Mouse (Mus musculus): ENCODE results near the gene Rnft2. TPM values are rescaled to one million over a fixed set of nuclear protein-coding genes. Genes with fewer than 3 reads are reported as not detected.

Gene Rnft2
- polyA plus RNA-seq, 1 experiment from 2014 or later: 8.2 TPM

GRCm38 (mm10) chr5:118144770-118145169 lies 100.1 kb downstream of the Rnft2 start:
- Histone ChIP-seq H3K4me1 (replicated peaks; ENCODE audit: control insufficient read depth, insufficient read depth, low read length) (no peaks in the 10 kb centered on the region), H3K9me3 (ENCODE audit: control insufficient read depth, low read length) (no peaks in the 10 kb centered on the region), H3K4me2 (replicated peaks; ENCODE audit: low read depth, low read length) (no peak overlapping the region), H3K9ac (ENCODE audit: low read depth, low read length) (no peak overlapping the region), H3K4me3 (ENCODE audit: low read depth, low read length) (no peak overlapping the region), H3K27ac (ENCODE audit: low read depth, low read length) (no peak overlapping the region), H3K36me3 (ENCODE audit: control insufficient read depth, insufficient read depth, low read length) (no peaks in the 10 kb centered on the region), H3K27me3 (ENCODE audit: control insufficient read depth, insufficient read depth, low read length) (no peaks in the 10 kb centered on the region)
- no peak for ATAC-seq (ENCODE audit: low FRiP score)
- WGBS: 82% methylated on average over 6 of the region's 6 CpGs
- DNase-seq (ENCODE audit: low spot score): no peak

- Histone ChIP-seq H3K4me3 (ENCODE audit: low read depth, low read length) (no peak overlapping the region), H3K9me3 (ENCODE audit: control insufficient read depth, low read length) (no peaks in the 10 kb centered on the region), H3K4me2 (replicated peaks; ENCODE audit: low read depth, low read length) (no peak overlapping the region), H3K9ac (ENCODE audit: low read depth, low read length) (no peak overlapping the region), H3K36me3 (ENCODE audit: control insufficient read depth, insufficient read depth, low read length) (no peaks in the 10 kb centered on the region), H3K4me1 (replicated peaks; ENCODE audit: control insufficient read depth, insufficient read depth, low read length) (no peaks in the 10 kb centered on the region), H3K27ac (ENCODE audit: low read depth, low read length) (no peak overlapping the region), H3K27me3 (ENCODE audit: control insufficient read depth, insufficient read depth, low read length) (no peaks in the 10 kb centered on the region)
- DNase-seq (ENCODE audit: low spot score) (no peak), ATAC-seq (ENCODE audit: low FRiP score) (no peak)
- 91% methylated on average over 4 of the region's 4 CpGs for WGBS
These were observed 100.6 kb downstream of the Rnft2 start for GRCm38 (mm10) chr5:118144327-118144726.

- Histone ChIP-seq H3K27ac (ENCODE audit: low read depth, low read length) (no peak overlapping the region), H3K4me1 (replicated peaks; ENCODE audit: control insufficient read depth, insufficient read depth, low read length) (no peaks in the 10 kb centered on the region), H3K4me3 (ENCODE audit: low read depth, low read length) (no peak overlapping the region), H3K9me3 (ENCODE audit: control insufficient read depth, low read length) (no peaks in the 10 kb centered on the region), H3K27me3 (ENCODE audit: control insufficient read depth, insufficient read depth, low read length) (no peaks in the 10 kb centered on the region), H3K36me3 (ENCODE audit: control insufficient read depth, insufficient read depth, low read length) (no peaks in the 10 kb centered on the region), H3K9ac (ENCODE audit: low read depth, low read length) (no peak overlapping the region), H3K4me2 (replicated peaks; ENCODE audit: low read depth, low read length) (no peak overlapping the region)
- 85% methylated on average over 12 of the region's 12 CpGs for WGBS
- ATAC-seq (ENCODE audit: low FRiP score) (no peak), DNase-seq (ENCODE audit: low spot score) (no peak)
These were observed 101.5 kb downstream of the Rnft2 start for GRCm38 (mm10) chr5:118143211-118144026.

- Histone ChIP-seq H3K27ac (ENCODE audit: low read depth, low read length) (no peak overlapping the region), H3K4me3 (ENCODE audit: low read depth, low read length) (no peak overlapping the region), H3K4me1 (replicated peaks; ENCODE audit: control insufficient read depth, insufficient read depth, low read length) (no peaks in the 10 kb centered on the region), H3K36me3 (ENCODE audit: control insufficient read depth, insufficient read depth, low read length) (no peaks in the 10 kb centered on the region), H3K4me2 (replicated peaks; ENCODE audit: low read depth, low read length) (no peak overlapping the region), H3K9me3 (ENCODE audit: control insufficient read depth, low read length) (no peaks in the 10 kb centered on the region), H3K27me3 (ENCODE audit: control insufficient read depth, insufficient read depth, low read length) (no peaks in the 10 kb centered on the region), H3K9ac (ENCODE audit: low read depth, low read length) (no peak overlapping the region)
- no peak for ATAC-seq (ENCODE audit: low FRiP score)
- 94% methylated on average over 8 of the region's 8 CpGs for WGBS
- no peak for DNase-seq (ENCODE audit: low spot score)
These were observed 102.4 kb downstream of the Rnft2 start for GRCm38 (mm10) chr5:118142471-118142870.

Other genes starting within 250 kb of the Rnft2 start
- gene Tesc, start 217.4 kb downstream of the Rnft2 start, polyA plus RNA-seq (2014; fragmentation: Nextera tagmentation; extraction: Ambion mirVana): 0.63 and 1.4 TPM in 2 replicates
- gene Fbxw8, start 89.7 kb downstream of the Rnft2 start, polyA plus RNA-seq (2014; fragmentation: Nextera tagmentation; extraction: Ambion mirVana): 20.5 and 21.4 TPM in 2 replicates
- gene Hrk, start 80.5 kb downstream of the Rnft2 start, polyA plus RNA-seq (2014; fragmentation: Nextera tagmentation; extraction: Ambion mirVana): 0.68 and 0.90 TPM in 2 replicates
- gene 2410131K14Rik, start 111 bp upstream of the Rnft2 start, polyA plus RNA-seq (2014; fragmentation: Nextera tagmentation; extraction: Ambion mirVana): 11.3 and 11.5 TPM in 2 replicates